Mouse (Mus musculus) neural tube, embryonic 11.5 days (tissue): Measurements from ENCODE around the gene Higd1b. TPM values are rescaled to one million over a fixed set of nuclear protein-coding genes. Genes with fewer than 3 reads are reported as not detected.

ENCODE experiments used
- ATAC-seq: fragments of 200-750 bp; cut with Nextera tagmentation; 2 replicates; pipeline ENCODE4 v1.8.0; 2017; ENCODE audit warnings: moderate number of reproducible peaks, mild to moderate bottlenecking, moderate TSS enrichment, moderate library complexity; ENCODE audit not compliant: insufficient read depth, low FRiP score, low TSS enrichment
- DNase-seq: peaks from one replicate; pipeline ENCODE4 v3.0.0-alpha.2; 2015; ENCODE audit warnings: low spot score
- H3K27ac ChIP-seq: fragments of 300-500 bp; sonication (generic); 2 replicates; pipeline ENCODE4 v1.5.1; 2014; ENCODE audit warnings: low read depth, mild to moderate bottlenecking, low read length
- H3K27me3 ChIP-seq: fragments of 300-500 bp; sonication (generic); 2 replicates; pipeline ENCODE4 v1.6.1; 2014; ENCODE audit warnings: mild to moderate bottlenecking, low read length, mixed read lengths; ENCODE audit not compliant: control insufficient read depth, insufficient read depth
- H3K36me3 ChIP-seq: fragments of 300-500 bp; sonication (generic); 2 replicates; pipeline ENCODE4 v1.6.1; 2014; ENCODE audit warnings: mild to moderate bottlenecking, low read length, moderate library complexity, mixed read lengths; ENCODE audit not compliant: control insufficient read depth, insufficient read depth
- H3K4me1 ChIP-seq: fragments of 300-500 bp; sonication (generic); 2 replicates; pipeline ENCODE4 v1.6.1; 2014; ENCODE audit warnings: low read length, mixed read lengths; ENCODE audit not compliant: control insufficient read depth, insufficient read depth
- H3K4me2 ChIP-seq: fragments of 300-500 bp; sonication (generic); 2 replicates; pipeline ENCODE4 v1.6.1; 2014; ENCODE audit warnings: low read depth, mild to moderate bottlenecking, moderate library complexity
- H3K4me3 ChIP-seq: fragments of 300-500 bp; sonication (generic); 2 replicates; pipeline ENCODE4 v1.5.1; 2014; ENCODE audit warnings: low read depth, low read length
- H3K9ac ChIP-seq: fragments of 300-500 bp; sonication (generic); 2 replicates; pipeline ENCODE4 v1.6.1; 2014; ENCODE audit warnings: mild to moderate bottlenecking, low read length
- H3K9me3 ChIP-seq: fragments of 300-500 bp; sonication (generic); 2 replicates; pipeline ENCODE4 v1.6.1; 2016; ENCODE audit warnings: low read length; ENCODE audit not compliant: control insufficient read depth
- WGBS: fragments of 180-500 bp; shearing (Covaris S2); extraction: QIAGEN DNeasy Blood & Tissue Kit; methylation state at CpG from one replicate; pipeline ENCODE4 v1.1.7; 2014; 5-methylcytosine and 5-hydroxymethylcytosine counted together
- polyA plus RNA-seq: library from polyadenylated mRNA; unstranded; fragments of >200 nt; fragmentation: Nextera tagmentation; extraction: Ambion mirVana; gene quantifications from 2 replicates; pipeline ENCODE4 v1.2.1, GENCODE M21; 2014

Gene Higd1b
- polyA plus RNA-seq, 1 experiment from 2014 or later = not detected

GRCm38 (mm10) chr11:102855941-102856340, 20.3 kb downstream of the Higd1b start:
- Histone ChIP-seq H3K27me3 (no peaks in the 10 kb centered on the region), H3K4me3 (no peak overlapping the region), H3K4me2 (no peak overlapping the region), H3K9ac (no peak overlapping the region), H3K27ac (no peak overlapping the region), H3K9me3 (no peaks in the 10 kb centered on the region), H3K4me1 (no peaks in the 10 kb centered on the region), H3K36me3 (peaks cover 34% of the 10 kb centered on the region)
- WGBS = 73% methylated on average over 6 of the region's 6 CpGs
- ATAC-seq = no peak
- DNase-seq = peak; percentile 23

GRCm38 (mm10) chr11:102858951-102859350, 23.3 kb downstream of the Higd1b start:
- Histone ChIP-seq H3K4me2 (no peak overlapping the region), H3K36me3 (peaks cover 28% of the 10 kb centered on the region), H3K9me3 (no peaks in the 10 kb centered on the region), H3K9ac (no peak overlapping the region), H3K4me3 (no peak overlapping the region), H3K4me1 (no peaks in the 10 kb centered on the region), H3K27ac (no peak overlapping the region), H3K27me3 (no peaks in the 10 kb centered on the region)
- no peak for DNase-seq
- no peak for ATAC-seq
- 91% methylated on average over 11 of the region's 11 CpGs for WGBS

DNA sequence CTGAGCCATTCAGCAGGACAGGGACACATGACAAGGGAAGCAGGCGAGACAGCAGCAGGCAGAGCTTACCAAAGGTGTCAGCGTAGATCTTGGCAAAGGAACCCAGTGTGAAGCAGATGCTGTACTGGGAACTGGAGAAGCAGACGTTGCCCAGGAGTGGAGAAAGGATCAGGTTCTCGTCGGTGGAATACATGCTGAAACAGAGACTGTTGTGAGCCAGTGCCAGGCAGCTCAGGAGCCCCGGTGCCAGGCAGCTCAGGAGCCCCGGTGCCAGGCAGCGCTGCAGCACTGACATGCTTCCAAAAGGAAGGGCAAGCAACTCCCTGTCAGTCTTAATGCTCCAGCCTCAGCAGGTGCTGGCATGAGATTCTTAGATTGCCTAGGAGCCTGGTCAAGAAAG, 24.3 kb downstream of the Higd1b start:
- 95% methylated on average over 8 of the region's 8 CpGs for WGBS
- Histone ChIP-seq H3K27me3 (no peaks in the 10 kb centered on the region), H3K4me3 (no peak overlapping the region)

DNA sequence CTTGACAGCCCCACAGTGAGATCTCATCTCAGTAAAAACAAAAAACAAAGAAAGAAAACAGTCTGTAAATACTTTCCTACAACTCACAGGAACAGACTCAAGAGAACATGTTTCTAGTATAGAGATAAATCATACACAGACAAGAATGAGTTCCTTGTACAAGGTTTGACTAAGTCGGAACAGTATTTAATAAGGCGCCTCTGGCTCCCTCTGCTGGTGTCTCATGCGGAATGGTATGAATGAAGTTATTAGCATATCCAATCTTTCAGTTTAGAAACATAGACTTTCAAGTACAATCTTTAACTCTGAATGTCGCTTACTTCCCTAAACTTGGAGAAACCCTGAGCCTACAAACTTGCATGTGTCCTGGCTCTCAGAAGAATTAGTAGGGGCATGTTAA, 28.6 kb downstream of the Higd1b start:
- no peak overlapping the region for H3K9ac ChIP-seq
- DNase-seq (peak; percentile 80), ATAC-seq (no peak)
- H3K4me2 ChIP-seq = no peak overlapping the region
- peaks cover 17% of the 10 kb centered on the region for H3K36me3 ChIP-seq
- H3K4me3 ChIP-seq = no peak overlapping the region
- no peak overlapping the region for H3K27ac ChIP-seq
- no peaks in the 10 kb centered on the region for H3K9me3 ChIP-seq
- no peaks in the 10 kb centered on the region for H3K27me3 ChIP-seq
- no peaks in the 10 kb centered on the region for H3K4me1 ChIP-seq
- WGBS = 55% methylated on average over 4 of the region's 4 CpGs

More for the DNA sequence above, 24.3 kb downstream of the Higd1b start:
- ATAC-seq (no peak), DNase-seq (no peak)
- Histone ChIP-seq H3K4me1 (no peaks in the 10 kb centered on the region), H3K9ac (no peak overlapping the region), H3K27ac (no peak overlapping the region), H3K36me3 (peaks cover 25% of the 10 kb centered on the region), H3K4me2 (no peak overlapping the region), H3K9me3 (no peaks in the 10 kb centered on the region)

GRCm38 (mm10) chr11:102874801-102875334, 39.2 kb downstream of the Higd1b start:
- Histone ChIP-seq H3K27me3 (no peaks in the 10 kb centered on the region), H3K36me3 (peaks cover 7% of the 10 kb centered on the region; the same call in 1 of the 2 replicates), H3K4me2 (no peak overlapping the region), H3K4me1 (peaks cover 4% of the 10 kb centered on the region), H3K9me3 (no peaks in the 10 kb centered on the region), H3K27ac (no peak overlapping the region), H3K4me3 (no peak overlapping the region), H3K9ac (no peak overlapping the region)
- ATAC-seq = no peak
- DNase-seq = no peak
- 90% methylated on average over 7 of the region's 7 CpGs for WGBS

DNA sequence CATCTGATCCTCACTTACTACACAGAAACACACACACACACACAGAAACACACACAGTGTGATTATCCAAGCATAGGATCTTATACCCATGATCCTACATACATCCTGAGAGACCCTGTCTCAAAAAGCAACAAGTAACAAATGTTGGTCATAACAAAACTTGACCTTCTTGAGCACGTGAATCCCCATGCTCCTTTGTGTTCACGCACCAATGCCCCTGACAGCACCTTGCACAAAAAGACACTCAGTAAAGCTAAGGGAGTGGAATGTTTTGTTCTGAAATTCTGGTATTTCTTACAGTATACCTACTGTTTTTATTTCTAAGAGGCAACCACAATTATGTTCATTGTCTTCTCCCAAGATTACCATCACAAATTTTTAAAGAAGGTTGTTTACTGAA, 43.9 kb downstream of the Higd1b start:
- Histone ChIP-seq H3K4me2 (peak overlapping the region; percentile 66), H3K9ac (no peak overlapping the region; the same call in 1 of the 2 replicates), H3K4me3 (peak overlapping the region; percentile 70)

DNA sequence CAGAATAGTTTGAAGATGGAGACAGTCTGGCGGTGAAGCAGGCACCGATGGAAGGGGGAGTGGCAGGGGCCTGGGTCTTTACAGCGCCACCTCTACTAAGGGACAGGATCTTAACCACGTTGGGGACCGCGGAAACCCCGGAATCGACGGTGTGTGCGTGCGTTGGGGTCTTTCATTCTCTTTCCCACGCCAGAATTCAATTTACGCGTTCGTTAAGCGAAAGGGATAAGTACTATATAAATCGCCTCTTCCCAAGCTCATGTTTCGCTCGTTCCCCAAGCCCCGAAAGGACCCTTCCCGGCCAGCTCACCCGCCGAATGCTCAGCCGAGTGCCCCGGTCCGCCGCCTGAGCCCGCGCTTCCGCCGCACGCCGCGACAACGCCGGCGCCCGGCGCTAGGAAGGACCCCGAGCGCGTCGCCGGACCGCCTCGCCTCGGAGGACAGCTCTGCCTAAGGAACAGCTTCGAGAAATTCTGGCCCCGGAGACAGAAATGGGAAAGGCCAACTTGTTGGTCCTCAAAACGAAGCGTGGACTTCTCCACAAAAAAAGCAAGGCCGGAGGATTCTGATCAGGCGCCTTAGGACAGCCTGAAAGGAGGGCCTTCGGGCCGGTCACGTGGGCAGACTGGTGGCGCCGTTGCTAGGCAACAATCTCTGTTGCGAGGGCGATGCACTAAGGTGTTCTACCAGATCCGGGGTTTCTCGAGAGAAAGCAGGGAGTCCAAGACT, 45.1 kb downstream of the Higd1b start, which contains the start of the genes Eftud2 and Ccdc103:
Eftud2 (minus strand) TSS at position 401 of the 729 bp plus-strand sequence.
Ccdc103 (plus strand) TSS at position 620 of the 729 bp plus-strand sequence.
- Histone ChIP-seq H3K9me3 (no peaks in the 10 kb centered on the region), H3K4me1 (peaks cover 10% of the 10 kb centered on the region), H3K4me3 (peak within 1 kb of the TSS; percentile 70), H3K36me3 (peaks cover 3% of the 10 kb centered on the region; the same call in 1 of the 2 replicates), H3K4me2 (peak within 1 kb of the TSS; percentile 66), H3K27me3 (no peaks in the 10 kb centered on the region), H3K27ac (peak within 1 kb of the TSS; percentile 47), H3K9ac (peak within 1 kb of the TSS; percentile 74)
- ATAC-seq = peak; percentile 91
- DNase-seq = peak; percentile 93
- WGBS = under 1% methylated on average over 62 of the region's 62 CpGs

More for the DNA sequence above, 43.9 kb downstream of the Higd1b start:
- H3K36me3 ChIP-seq = peaks cover 3% of the 10 kb centered on the region; the same call in 1 of the 2 replicates
- no peak overlapping the region for H3K27ac ChIP-seq
- WGBS = 68% methylated on average over 2 of the region's 2 CpGs
- DNase-seq = no peak
- no peaks in the 10 kb centered on the region for H3K27me3 ChIP-seq
- H3K9me3 ChIP-seq = no peaks in the 10 kb centered on the region
- no peak for ATAC-seq
- H3K4me1 ChIP-seq = peaks cover 10% of the 10 kb centered on the region

DNA sequence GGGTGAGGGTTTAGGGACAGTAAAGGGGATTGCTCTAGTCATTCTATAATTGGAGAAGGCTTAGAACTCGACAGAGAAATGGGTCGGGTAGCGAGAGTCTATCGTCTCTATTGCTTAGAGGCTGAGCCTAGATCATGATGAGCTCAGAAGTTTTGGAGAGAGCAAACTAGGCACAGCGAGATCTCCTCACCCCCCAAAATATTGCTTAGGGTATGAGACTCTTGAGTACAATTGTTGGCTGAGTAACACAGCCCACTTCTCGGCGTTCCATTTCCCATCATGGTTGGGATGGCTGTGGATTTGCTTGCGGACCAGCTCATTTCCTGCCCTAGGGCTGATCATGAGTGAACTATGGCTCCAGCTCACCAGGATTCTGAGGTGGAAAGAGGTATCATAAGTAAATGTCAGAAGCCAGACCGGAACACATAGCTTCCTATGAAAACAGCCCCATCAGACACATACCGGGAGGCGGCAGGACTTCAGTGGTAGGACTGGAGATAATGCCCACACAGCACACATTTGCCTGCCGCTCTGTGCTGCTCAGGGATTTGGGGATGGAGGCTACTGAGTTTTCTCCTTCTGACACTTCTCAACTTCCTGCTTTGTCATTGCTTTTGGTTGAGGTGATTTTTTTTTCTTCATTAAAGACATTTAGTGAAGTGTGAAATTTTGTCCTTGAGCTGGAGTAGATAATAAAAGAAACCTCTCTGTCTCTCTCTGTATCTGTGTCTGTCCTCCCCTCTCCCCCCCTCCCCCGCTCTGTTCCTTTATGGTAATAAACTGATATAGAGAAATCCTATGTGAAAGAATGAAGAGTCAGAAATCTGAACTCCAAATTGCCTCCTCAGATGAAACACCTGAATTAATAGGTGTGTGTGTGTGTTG, 45.9 kb downstream of the Higd1b start:
- H3K4me2 ChIP-seq = peak overlapping the region; percentile 66
- peaks cover 10% of the 10 kb centered on the region for H3K4me1 ChIP-seq
- H3K9me3 ChIP-seq = no peaks in the 10 kb centered on the region
- no peaks in the 10 kb centered on the region for H3K27me3 ChIP-seq
- H3K27ac ChIP-seq = no peak overlapping the region
- ATAC-seq = peak; percentile 20; the same call in 1 of the 2 replicates
- peak overlapping the region; percentile 70 for H3K4me3 ChIP-seq
- 24% methylated on average over 13 of the region's 13 CpGs for WGBS
- no peak for DNase-seq
- peak overlapping the region; percentile 39 for H3K9ac ChIP-seq
- H3K36me3 ChIP-seq = peaks cover under 1% of the 10 kb centered on the region; the same call in 1 of the 2 replicates
